Mouse (Mus musculus) liver, adult 2 months (tissue): ENCODE data around the gene Skap1. TPM values are rescaled to one million over a fixed set of nuclear protein-coding genes. Genes with fewer than 3 reads are reported as not detected.
"Not testable (repeated sequence)": the region's sequence is repeated elsewhere in the genome, so short reads cannot be mapped to it uniquely, and the experiment has no call there.

Experiments
- DNase-seq: peaks from one replicate; pipeline ENCODE4 v3.0.0-alpha.2; 2011; ENCODE audit warnings: low read depth, low spot score; ENCODE audit errors: extremely low read depth
- H3K27ac ChIP-seq: fragments of 200-500 bp; replicated peaks from 2 replicates; pipeline ENCODE4 v1.5.1; 2012; ENCODE audit warnings: low read depth, mild to moderate bottlenecking, control low read depth, inconsistent platforms, low read length; ENCODE audit not compliant: insufficient read depth
- H3K27me3 ChIP-seq: fragments of 200-500 bp; 2 replicates; pipeline ENCODE4 v1.6.1; 2012; ENCODE audit warnings: mild to moderate bottlenecking, moderate library complexity, low read length, inconsistent platforms; ENCODE audit not compliant: control insufficient read depth, insufficient read depth
- H3K36me3 ChIP-seq: fragments of 200-500 bp; 2 replicates; pipeline ENCODE4 v1.6.1; 2012; ENCODE audit warnings: low read length, inconsistent platforms; ENCODE audit not compliant: control insufficient read depth, insufficient read depth
- H3K4me1 ChIP-seq: fragments of 200-500 bp; 2 replicates; pipeline ENCODE4 v1.6.1; 2011; ENCODE audit warnings: low read length; ENCODE audit not compliant: control insufficient read depth, insufficient read depth
- H3K4me3 ChIP-seq: fragments of 200-500 bp; 2 replicates; pipeline ENCODE4 v1.5.1; 2011; ENCODE audit warnings: low read depth, mild to moderate bottlenecking, control low read depth, low read length, moderate library complexity; ENCODE audit not compliant: insufficient read depth
- H3K79me2 ChIP-seq: fragments of 200-500 bp; 2 replicates; pipeline ENCODE4 v1.6.1; 2012; ENCODE audit warnings: inconsistent platforms, mild to moderate bottlenecking, low read length, moderate library complexity; ENCODE audit not compliant: control insufficient read depth, insufficient read depth
- H3K9ac ChIP-seq: fragments of 200-500 bp; 2 replicates; pipeline ENCODE4 v1.6.1; 2012; ENCODE audit warnings: low read depth, mild to moderate bottlenecking, control low read depth, inconsistent platforms, low read length
- CTCF ChIP-seq: fragments of 200-500 bp; IDR thresholded peaks from 2 replicates; pipeline ENCODE4 v1.5.1; 2011; ENCODE audit warnings: low read depth, low read length, control low read depth
- POLR2A ChIP-seq: fragments of 200-500 bp; IDR thresholded peaks from 2 replicates; pipeline ENCODE4 v1.6.1; 2011; ENCODE audit warnings: low read length, control low read depth; ENCODE audit not compliant: insufficient read depth; ENCODE audit errors: extremely low read depth
- WGBS: fragments of 180-500 bp; shearing (Covaris S2); methylation state at CpG from one replicate; pipeline ENCODE4 v1.1.7; 2018; 5-methylcytosine and 5-hydroxymethylcytosine counted together
- polyA plus RNA-seq: library from polyadenylated mRNA; depleted of rRNA; stranded (reverse); fragments of >200 nt; gene quantifications from 2 replicates; pipeline ENCODE4 v1.2.3, GENCODE M21; 2012
- total RNA-seq: library from RNA; depleted of rRNA; stranded (reverse); fragments of >200 nt; gene quantifications from 2 replicates; pipeline ENCODE4 v1.2.3, GENCODE M21; 2014

Gene Skap1
- total and polyA plus RNA-seq, 2 experiments = 0.40 to 0.92 TPM

GRCm38 (mm10) chr11:96713210-96714005, 249.0 kb downstream of the Skap1 start:
- Histone ChIP-seq H3K27me3 (peaks cover 3% of the 10 kb centered on the region; the same call in 1 of the 2 replicates), H3K4me1 (no peaks in the 10 kb centered on the region), H3K79me2 (no peaks in the 10 kb centered on the region), H3K9ac (no peak overlapping the region), H3K4me3 (no peak overlapping the region), H3K36me3 (no peaks in the 10 kb centered on the region), H3K27ac (no peak overlapping the region)
- DNase-seq = no peak
- no peak for TF ChIP-seq POLR2A
- no peak for TF ChIP-seq CTCF
- 57% methylated on average over 18 of the region's 18 CpGs for WGBS

GRCm38 (mm10) chr11:96714011-96714410, 249.6 kb downstream of the Skap1 start:
- no peaks in the 10 kb centered on the region for H3K27me3 ChIP-seq
- H3K27ac ChIP-seq = no peak overlapping the region
- no peak for DNase-seq
- no peak overlapping the region for H3K4me3 ChIP-seq
- H3K9ac ChIP-seq = no peak overlapping the region
- no peaks in the 10 kb centered on the region for H3K4me1 ChIP-seq
- H3K79me2 ChIP-seq = no peaks in the 10 kb centered on the region
- no peaks in the 10 kb centered on the region for H3K36me3 ChIP-seq
- WGBS = 77% methylated on average over 7 of the region's 7 CpGs
- TF ChIP-seq CTCF (no peak), POLR2A (no peak)

- WGBS = 86% methylated on average over 5 of the region's 5 CpGs
- H3K4me1 ChIP-seq, H3K36me3 ChIP-seq, H3K79me2 ChIP-seq, H3K4me3 ChIP-seq, DNase-seq, H3K27me3 ChIP-seq, H3K9ac ChIP-seq, H3K27ac ChIP-seq: not testable (repeated sequence)
These were observed 250.8 kb downstream of the Skap1 start for GRCm38 (mm10) chr11:96715168-96715567.

GRCm38 (mm10) chr11:96718609-96719008, 254.2 kb downstream of the Skap1 start:
- no peak overlapping the region for H3K9ac ChIP-seq
- no peaks in the 10 kb centered on the region for H3K36me3 ChIP-seq
- no peak overlapping the region for H3K27ac ChIP-seq
- no peak for DNase-seq
- no peak overlapping the region for H3K4me3 ChIP-seq
- H3K4me1 ChIP-seq = no peaks in the 10 kb centered on the region
- H3K27me3 ChIP-seq = no peaks in the 10 kb centered on the region
- no peaks in the 10 kb centered on the region for H3K79me2 ChIP-seq
- WGBS = 68% methylated on average over 7 of the region's 7 CpGs
- TF ChIP-seq POLR2A (no peak), CTCF (no peak)

- Histone ChIP-seq H3K27ac (no peak overlapping the region), H3K27me3 (no peaks in the 10 kb centered on the region; the same call in 1 of the 2 replicates), H3K79me2 (no peaks in the 10 kb centered on the region), H3K36me3 (no peaks in the 10 kb centered on the region), H3K4me1 (no peaks in the 10 kb centered on the region), H3K4me3 (no peak overlapping the region), H3K9ac (no peak overlapping the region)
- DNase-seq = no peak
- 44% methylated on average over 1 of the region's 1 CpGs for WGBS
- no peak for TF ChIP-seq CTCF
- no peak for TF ChIP-seq POLR2A
These were observed 261.4 kb downstream of the Skap1 start for GRCm38 (mm10) chr11:96725833-96726232.

- H3K79me2 ChIP-seq = no peaks in the 10 kb centered on the region
- no peaks in the 10 kb centered on the region; the same call in 1 of the 2 replicates for H3K27me3 ChIP-seq
- H3K36me3 ChIP-seq = no peaks in the 10 kb centered on the region
- H3K4me1 ChIP-seq = no peaks in the 10 kb centered on the region
- no peak overlapping the region for H3K4me3 ChIP-seq
- no peak overlapping the region for H3K9ac ChIP-seq
- no peak for DNase-seq
- H3K27ac ChIP-seq = no peak overlapping the region
- TF ChIP-seq CTCF = no peak
- no peak for TF ChIP-seq POLR2A
- 90% methylated on average over 2 of the region's 2 CpGs for WGBS
These were observed 264.2 kb downstream of the Skap1 start for GRCm38 (mm10) chr11:96728577-96728976.
